Mouse (Mus musculus) CD4-positive, CD25-positive, alpha-beta regulatory T cell, adult 2 months (primary cell): ENCODE measurements around the gene Etl4.
A peak's percentile ranks its signal among the peaks of the same experiment; 100 is the strongest.

Experiments
- DNase-seq: peaks from one replicate; pipeline ENCODE4 v3.0.0-alpha.2; 2012; ENCODE audit warnings: low read depth, low spot score

Etl4 gene

DNA sequence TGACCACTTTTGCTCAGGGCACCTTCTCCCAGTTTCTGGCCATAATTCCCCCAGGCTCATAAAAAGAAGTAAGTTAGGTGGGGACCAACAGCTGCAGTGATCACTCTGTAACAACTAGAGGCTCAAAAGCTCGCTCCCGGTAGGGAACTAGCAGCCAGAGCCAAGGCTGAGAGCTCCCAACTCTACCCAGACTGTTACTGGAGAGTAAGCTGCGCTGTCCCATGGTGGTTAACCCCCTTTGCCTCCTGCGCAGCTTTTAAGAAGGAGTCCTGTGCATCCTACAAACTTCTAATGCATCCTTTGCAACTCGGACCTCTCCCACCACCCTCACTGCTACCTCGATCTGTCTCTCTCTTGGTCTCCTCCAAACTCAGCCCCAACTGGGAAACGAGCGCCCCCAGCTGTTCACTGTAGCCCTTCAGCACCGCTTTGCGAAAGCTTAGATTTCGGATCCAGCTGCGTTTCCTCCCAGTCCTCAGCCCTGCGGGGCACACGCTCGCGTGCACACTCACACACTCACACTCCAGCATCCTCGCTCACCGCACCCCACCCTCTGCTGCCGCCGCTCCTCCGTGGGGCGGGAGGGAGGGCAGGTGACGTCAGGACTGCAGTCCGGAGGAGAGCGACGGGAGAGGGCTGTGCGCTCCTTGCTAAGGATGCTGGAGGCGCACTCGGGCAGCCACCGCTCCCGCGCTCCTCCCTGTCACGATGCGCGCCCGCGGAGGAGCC is at the start of gene Etl4:
TSS of gene Etl4 (plus strand) at position 610 of the 729 bp plus-strand sequence.
- no peak for DNase-seq

DNA sequence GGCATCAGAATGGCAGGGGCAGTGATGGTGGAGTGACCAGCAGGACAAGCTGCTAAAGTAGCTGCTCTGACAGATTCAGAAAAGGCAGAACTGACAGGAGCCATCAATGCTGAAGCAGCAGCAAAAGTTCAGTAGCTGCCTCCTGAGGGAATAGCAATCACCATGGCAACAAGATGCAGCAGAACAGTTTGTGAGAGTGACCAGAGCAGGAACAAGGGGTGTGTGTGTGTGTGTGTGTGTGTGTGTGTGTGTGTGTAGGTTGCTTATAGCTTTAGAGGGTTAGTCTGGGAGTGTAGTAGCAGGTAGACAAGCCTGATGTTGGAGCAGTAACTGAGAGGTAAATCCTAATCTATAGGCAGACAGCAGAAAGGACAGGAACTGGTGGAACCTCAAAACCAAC is 40.4 kb upstream of the Etl4 start:
- DNase-seq, result no peak

DNA sequence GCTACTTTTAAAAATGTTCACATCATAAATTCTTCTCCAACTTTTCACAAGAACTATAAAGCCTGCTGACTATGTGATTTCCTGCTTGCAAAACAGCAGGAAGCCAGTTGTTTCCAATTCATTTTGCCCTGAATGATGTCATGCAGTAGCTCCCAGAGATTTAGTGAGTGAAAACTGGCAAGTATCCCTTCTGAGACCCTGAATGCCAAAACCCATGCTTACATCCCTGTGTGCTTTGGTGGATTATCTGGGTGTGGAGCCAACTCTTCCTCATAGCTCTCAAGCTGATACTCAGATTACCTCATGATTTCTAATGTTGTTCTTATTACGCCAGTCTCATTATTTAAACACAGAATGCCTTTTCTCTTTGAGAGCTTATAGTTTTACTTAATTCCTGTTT is 37.7 kb upstream of the Etl4 start:
- no peak for DNase-seq

DNA sequence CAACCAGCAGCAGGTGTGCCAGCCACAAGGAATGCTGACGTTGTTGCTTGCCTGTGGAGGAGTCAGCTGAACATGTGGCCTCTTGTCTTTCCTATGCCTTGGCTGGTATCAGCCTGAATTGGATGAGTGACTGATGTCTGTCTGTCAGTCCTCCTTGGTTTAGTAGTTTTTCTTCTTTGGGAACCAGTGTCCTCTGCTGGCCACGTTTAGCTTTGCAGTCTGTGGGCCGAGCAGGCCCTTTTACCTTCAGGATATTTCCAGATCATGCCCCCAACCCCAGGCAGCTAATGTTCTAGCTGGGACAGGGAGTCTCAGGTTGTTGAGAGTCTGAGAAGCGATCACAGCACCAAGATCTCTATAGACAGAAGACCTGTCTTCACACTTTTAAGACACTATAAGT is 18.7 kb upstream of the Etl4 start:
- no peak for DNase-seq

DNA sequence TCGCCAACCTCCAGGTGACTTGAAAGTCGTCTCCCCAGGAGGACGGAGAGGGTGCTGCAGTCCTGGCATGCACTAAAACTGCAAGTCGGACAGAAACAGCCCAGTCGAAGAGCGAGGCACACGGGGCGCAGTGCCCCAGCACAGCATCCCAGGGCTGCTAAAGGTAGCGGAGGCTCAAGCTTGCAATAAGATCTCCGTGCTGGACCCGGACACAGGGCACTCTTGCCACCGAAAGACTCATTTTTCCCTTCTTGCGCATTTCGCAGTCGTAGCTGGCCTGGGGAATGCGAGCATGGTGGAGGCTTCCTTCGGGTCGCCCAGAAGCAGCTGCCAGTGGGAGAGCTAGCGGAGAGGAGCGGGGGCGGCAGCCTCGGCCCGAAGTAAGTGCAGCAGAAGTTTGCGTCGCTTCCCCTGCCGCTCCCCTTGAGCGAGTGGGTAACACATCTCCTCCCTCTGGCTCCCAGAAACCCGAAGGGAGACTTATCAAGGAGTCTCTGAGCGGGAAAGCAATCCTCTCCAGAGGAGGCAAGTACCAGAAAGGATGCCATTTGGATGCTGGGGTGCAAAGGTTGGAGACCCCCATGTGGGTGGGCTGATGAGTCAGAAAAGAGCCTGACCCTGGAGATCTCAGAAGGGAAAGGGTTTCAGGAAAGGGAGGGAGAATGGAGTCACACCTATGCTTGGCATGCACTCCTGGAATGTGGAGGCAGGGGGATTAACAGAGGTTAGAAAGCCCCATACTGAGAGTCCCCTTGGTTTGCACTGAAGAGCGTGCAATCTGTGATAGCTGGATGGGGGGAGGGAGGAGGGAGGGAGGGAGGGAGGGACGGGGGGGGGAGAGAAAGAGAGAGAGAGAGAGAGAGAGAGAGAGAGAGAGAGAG is 560 bp downstream of the Etl4 start:
- no peak for DNase-seq

DNA sequence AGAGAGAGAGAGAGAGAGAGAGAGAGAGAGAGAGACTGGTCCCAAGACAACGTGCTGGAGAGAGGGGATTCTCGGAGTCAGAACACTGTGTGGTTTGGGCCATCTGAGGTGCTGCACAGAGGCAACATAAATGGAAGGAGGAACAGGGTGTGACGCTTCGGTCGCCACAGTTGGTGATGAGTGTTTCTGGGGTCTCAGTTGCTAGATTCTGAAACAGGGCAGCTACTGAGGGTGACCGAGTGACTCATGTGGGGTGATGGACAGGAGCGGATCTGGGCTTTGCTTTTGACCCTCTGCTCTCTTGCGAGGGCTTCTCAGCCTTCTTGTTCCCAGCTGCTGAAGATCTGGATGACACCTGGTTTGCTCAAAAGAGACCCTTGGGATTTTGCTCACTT is 1.2 kb downstream of the Etl4 start:
- no peak for DNase-seq

DNA sequence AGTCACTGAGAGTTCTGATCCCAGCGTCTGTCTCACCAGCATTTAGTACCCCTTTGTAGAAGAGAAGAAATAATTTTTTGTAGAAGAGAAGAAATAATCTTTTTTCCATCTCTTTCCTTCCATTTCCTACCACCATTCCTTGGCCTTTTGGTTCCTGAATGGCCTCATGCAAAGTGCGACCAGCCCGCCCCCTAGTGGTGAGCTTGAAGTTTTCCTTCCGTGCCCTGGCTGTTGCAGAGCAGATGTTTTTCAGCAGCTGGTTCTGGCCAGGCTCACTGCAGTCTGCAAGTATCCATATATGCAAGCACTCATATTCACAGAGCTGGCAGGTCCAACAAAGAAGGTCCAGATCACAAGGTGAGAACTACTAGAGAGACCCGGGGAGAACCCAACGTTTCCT is 9.6 kb downstream of the Etl4 start:
- peak; percentile 54 for DNase-seq

DNA sequence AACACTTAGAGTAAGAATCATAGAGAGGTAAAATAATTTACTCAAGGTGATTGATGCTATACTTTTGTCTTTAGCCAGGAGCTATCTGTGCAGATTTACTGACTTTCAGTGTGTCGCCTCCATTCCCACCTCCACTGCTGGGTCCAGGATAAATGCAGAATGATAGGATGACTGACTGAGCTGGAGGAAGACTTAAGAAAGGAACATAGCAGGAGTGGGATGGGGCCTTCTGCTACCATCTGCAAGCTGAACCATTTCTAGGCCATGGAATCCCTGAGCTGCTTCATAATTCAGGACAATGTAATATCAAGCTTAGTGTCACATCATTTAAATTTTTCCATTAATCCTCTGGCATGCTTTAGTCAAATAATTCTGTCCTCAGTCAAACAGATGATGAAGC is 20.4 kb downstream of the Etl4 start:
- no peak for DNase-seq

DNA sequence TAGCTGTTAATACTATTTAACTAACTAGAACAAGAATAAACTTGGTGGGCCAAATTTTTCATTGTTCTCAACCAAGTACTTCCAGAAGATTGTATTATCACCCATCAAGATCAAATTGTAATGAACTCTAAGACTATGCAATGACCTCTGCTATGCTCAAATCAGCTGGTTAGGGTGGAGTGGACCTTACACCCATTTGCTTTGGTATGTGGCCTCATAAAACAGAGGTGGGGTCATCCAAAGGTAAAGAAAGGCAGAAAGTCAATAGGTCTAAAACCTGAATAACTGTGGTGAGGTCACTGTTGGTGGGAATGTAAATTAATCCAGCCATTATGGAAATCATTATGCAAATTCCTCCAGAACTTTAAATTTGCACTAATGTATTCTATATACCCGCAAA is 24.3 kb downstream of the Etl4 start:
- no peak for DNase-seq

DNA sequence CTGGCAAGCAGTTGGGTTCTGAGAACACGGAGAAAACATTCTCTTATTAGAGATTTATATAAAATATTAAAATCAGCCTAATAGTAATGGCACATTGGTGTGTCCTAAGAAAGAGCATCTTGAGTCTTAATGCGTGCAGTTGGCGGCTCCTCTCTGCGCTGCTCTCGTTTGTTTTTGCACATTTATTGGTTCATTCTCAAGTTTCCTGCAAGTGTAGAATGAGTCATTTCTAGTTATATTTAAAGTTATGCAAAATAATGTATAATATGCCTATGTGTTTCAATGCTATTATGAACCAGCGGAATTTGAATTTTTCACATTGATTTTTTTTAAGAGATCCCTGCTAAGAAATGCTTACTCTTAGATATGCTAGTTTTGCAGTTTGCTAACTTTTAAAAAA is 35.6 kb downstream of the Etl4 start:
- no peak for DNase-seq

DNA sequence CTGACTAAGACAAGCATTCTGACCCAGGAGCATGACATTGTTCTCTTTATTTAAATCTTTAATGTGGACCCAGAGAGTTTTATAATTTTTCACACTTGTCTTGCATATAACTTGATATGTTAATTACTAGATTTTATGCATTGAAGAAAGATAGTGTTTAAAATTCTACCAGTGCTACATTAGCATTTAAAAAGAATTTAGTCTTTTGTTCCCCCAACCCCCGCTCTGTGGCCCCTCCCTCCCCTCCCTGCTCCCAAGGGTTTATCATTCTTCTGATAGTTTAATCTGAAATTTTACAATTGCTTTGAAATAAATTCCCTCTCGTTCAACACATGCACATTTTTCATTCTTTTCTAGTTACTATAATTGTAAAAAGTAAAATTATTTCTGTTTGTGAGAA is 43.4 kb downstream of the Etl4 start:
- no peak for DNase-seq

DNA sequence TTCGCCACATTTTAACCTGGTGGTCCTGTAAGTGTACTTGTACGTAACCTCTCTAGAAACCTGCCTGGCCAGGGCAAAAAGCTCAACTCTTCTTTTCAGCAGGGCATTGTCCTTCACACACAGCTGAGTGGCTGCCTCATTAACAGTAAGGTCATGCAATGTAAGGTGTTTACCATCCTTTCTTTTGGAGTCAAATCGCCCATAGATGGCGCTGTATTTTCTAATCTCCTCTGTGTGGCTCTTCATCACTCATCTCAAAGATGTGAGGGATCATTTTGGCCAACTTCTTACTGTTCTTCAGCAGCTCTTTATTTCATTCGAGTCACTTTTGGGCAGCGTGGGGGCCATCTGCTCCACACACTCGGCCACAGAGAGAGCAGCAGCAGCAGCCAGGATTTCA is 56.9 kb downstream of the Etl4 start:
- DNase-seq, result no peak

DNA sequence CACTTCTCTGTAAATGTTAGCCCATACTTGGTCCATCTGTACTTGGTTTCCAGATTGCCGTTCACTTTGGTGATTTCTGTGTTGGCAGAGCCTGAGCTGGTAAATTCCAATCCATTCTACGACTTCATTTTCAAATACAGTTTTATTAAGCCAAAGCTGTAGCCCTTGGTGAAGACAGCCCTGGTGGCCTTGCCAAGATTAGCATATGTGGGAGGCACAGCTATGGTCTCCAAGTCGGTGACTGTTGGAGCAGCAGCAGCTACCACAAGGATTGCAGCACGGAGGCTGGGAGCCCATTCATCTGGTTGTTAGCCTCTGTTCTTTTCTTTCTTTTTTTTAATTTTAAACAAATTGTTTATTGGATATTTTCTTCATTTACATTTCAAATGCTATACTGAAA is 128.1 kb downstream of the Etl4 start:
- no peak for DNase-seq

DNA sequence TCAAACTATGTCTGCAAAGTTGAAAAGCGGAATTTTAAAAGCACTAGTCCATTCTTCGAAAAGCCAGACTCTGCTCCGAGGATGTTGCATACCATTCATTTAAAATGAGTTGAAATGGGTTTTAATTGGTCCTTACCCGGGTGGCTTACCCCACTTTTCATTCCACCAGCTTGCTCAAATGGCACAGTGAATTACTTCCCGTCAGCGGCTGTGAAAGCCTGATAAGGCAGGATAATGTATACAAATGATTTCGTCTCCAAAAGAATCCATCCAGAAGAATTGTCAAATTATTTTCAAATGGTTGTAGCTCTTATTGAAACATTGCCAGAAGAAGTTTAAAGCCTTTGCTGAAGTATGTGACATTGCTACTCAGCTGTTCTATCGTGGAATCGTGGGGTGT is 162.8 kb downstream of the Etl4 start:
- DNase-seq, result no peak

DNA sequence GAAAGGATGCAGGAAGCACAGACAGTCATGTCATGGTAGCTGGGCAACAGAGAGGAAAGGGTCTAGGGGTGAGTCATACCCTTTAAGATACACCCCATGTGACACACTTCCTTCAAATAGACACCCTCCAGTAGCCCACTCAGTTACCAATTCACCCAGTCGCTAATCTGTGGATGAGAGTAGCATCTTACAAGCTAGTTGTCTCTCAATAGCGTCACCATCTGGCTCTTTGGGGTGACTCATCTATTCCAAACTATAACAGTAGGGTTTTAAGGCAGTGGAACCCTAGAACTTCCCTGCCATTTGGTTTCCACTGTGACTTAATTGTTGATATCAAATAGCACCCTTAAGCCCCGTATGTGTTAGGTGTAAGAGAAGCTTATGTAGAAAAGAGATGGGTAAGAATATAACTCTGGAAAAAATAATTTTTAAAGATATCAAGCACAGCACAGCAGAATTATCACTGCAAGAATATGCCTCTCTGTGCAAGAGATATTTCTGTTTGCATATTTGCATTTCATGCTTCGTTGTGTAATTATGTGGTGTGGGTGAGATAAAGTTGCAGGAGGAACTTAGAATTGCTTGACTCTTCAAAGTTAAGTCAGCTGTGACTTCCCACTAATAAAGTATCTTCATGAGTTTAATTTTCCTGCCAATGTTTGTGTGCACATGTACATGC is 166.7 kb downstream of the Etl4 start:
- no peak for DNase-seq

DNA sequence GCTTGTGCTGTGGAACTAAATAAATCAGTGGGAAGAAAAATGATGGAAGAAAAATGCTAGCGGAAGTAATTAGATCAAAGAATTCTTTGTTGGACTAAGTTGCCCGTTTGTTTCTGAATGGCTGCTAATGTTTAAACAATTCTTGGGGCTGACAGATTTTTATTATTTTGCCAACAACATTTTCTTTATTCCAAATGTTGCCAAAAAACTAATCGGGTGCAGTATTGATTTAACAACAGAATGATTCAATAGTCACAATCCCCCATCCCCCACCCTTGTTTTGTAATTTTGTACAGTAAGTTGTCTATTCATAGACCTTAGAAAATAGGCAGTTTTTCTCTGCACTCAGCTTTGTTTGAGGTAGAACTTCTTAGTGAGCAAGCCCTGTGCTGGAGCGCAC is 175.2 kb downstream of the Etl4 start:
- no peak for DNase-seq

DNA sequence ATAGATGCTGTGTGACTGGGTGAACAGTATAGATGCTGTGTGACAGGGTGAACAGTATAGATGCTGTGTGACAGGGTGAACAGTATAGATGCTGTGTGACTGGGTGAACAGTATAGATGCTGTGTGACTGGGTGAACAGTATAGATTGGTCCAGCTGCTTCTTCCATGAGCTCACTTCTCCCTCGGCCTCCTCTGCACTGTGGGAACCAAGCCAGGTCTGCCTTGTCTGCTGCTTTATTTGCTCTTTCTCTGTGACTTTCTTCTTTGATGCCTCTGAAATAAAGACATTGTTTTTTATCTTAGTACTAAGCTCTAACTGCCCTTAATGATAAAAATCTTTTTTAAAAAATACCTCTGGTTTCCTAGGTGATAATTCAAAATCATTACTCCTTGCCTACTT is 195.9 kb downstream of the Etl4 start:
- no peak for DNase-seq

DNA sequence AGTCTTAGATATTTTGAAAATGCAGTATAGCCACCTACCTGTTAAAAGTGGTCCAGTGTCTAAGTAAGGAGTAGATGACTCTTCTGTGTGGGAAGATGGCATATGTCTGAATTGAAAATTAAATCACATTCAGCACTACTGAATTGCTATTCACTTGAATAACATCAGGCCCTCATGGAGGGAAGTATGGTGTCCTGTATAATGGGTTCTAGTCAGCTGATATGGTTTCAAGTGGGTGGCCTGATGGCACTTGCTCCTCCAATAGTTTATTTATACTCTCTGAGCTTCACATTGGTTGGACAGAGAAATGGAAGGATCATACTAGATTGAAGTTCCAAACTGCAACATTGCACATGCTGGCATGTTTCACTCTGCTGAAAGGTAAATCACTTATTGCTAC is 202.1 kb downstream of the Etl4 start:
- DNase-seq, result no peak

DNA sequence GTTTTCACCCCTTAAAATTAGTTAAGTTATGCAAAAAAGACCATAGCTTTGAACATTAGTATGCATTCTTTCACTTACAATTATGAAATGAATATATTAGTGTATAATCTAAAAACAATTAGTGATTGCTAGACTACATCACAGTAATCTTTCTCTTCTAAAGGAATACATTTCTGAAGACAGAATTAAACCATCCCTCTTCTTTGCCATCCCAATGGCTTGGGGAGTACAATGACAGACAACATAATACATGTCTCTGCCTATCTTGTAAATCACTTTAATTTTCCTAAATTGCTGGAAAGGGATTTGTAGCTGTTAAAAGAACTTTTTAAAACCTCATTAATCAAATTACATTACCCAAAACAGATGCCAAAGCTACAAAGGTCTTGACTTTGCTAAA is 216.3 kb downstream of the Etl4 start:
- DNase-seq, result no peak

DNA sequence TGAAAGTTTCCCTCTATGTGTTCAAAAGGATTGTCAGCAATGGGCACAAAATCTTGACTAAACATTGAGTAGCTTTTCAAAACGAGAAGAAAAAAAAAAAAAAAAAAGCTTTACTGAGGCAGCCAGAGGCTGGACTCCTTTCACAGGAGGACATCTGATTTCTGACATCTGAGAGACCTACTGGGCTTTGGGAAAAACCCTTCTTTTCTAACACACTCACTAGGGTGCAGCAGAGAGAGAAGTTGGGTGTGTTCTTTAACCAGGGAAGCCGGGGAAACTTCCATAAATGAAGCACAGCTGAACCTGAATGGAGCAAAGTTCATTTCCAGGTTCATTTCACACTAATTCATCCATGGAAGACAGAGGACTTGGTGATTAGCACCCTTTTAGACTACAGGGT is 222.2 kb downstream of the Etl4 start:
- no peak for DNase-seq

DNA sequence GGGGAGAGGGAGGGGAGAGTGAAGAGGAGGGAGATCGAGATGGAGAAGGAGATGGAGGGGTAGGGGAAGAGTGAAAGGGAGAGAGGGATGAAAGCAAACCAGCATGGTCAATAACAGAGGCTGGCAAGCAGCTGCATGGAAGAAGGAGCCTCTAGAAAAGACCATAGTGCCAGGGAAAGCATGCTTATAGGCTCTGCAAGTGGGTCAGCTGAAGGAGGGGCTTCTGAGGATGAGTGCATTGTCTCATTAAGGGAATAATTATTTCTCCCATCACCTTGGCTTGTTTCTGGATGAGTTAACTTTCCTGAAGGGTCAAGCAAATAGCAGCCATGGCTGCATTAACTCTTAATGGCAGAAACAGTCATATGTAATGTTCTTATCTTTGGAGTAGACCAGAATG is 228.8 kb downstream of the Etl4 start:
- no peak for DNase-seq

DNA sequence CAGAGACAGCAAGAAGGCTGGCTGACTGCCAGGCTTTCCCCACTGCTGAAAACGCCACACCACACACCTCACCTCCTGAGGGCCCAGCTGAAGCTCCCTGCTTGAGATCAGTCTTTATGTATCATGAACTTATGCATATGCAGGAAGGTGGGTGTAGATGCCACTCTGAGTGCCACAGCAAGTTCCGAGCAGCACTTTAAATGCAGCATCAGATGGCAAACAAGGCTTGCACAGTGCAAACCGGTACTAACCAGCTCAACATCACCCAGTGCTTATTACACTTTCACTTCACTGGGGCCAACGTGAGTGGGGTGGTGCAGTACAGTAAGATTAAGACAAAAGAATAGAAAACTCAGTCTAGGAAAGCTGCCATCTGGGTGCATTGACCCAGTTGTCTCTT is 235.8 kb downstream of the Etl4 start:
- no peak for DNase-seq

DNA sequence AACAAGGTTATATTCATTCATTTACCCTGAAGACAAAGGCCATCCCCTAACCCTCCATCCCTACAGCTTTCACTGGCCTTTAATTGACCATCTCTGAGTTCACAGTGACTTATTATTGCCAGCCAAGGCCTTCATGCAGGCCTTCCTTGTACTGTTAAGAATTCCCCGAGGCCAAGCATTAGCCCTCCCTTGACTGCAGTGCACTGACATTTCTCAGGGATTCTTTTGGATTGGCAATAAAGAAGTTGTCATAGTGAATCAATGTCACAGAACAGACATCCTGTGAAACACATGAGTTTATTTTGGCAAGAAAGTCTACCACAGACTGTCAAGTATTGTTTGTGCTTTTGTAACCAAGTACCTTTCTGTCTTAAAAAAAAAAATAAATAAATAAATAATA is 257.5 kb downstream of the Etl4 start:
- DNase-seq, result no peak
